Mouse (Mus musculus) liver, embryonic 13.5 days (tissue): ENCODE measurements around the gene Nr2c2ap. TPM values are rescaled to one million over a fixed set of nuclear protein-coding genes. Genes with fewer than 3 reads are reported as not detected.

Experiments used
- ATAC-seq: fragments of 200-750 bp; cut with Nextera tagmentation; 2 replicates; pipeline ENCODE4 v1.8.0; 2017; ENCODE audit warnings: low read depth, mild to moderate bottlenecking, moderate number of reproducible peaks, moderate library complexity
- DNase-seq: peaks from one replicate; pipeline ENCODE4 v3.0.0; 2022
- H3K27ac ChIP-seq: fragments of 300-500 bp; sonication (generic); 2 replicates; pipeline ENCODE4 v1.5.1; 2015; ENCODE audit warnings: moderate library complexity, mild to moderate bottlenecking, inconsistent platforms
- H3K27me3 ChIP-seq: fragments of 300-500 bp; sonication (generic); 2 replicates; pipeline ENCODE4 v1.6.1; 2015; ENCODE audit warnings: mild to moderate bottlenecking, inconsistent platforms
- H3K36me3 ChIP-seq: fragments of 300-500 bp; sonication (generic); 2 replicates; pipeline ENCODE4 v1.6.1; 2015; ENCODE audit warnings: mild to moderate bottlenecking, inconsistent platforms
- H3K4me1 ChIP-seq: fragments of 300-500 bp; sonication (generic); replicated peaks from 2 replicates; pipeline ENCODE4 v1.6.1; 2015; ENCODE audit warnings: inconsistent platforms
- H3K4me2 ChIP-seq: fragments of 300-500 bp; sonication (generic); 2 replicates; pipeline ENCODE4 v1.6.1; 2015; ENCODE audit warnings: inconsistent platforms, mild to moderate bottlenecking, moderate library complexity
- H3K4me3 ChIP-seq: fragments of 300-500 bp; sonication (generic); replicated peaks from 2 replicates; pipeline ENCODE4 v1.5.1; 2015; ENCODE audit warnings: mild to moderate bottlenecking, inconsistent platforms
- H3K9ac ChIP-seq: fragments of 300-500 bp; sonication (generic); 2 replicates; pipeline ENCODE4 v1.6.1; 2015; ENCODE audit warnings: mild to moderate bottlenecking, inconsistent platforms
- H3K9me3 ChIP-seq: fragments of 300-500 bp; sonication (generic); replicated peaks from 2 replicates; pipeline ENCODE4 v1.6.1; 2016; ENCODE audit warnings: inconsistent platforms
- WGBS: fragments of 180-500 bp; shearing (Covaris S2); methylation state at CpG from one replicate; pipeline ENCODE4 v1.1.7; 2015; ENCODE audit not compliant: insufficient replicate concordance; 5-methylcytosine and 5-hydroxymethylcytosine counted together
- polyA plus RNA-seq: library from polyadenylated mRNA; unstranded; fragments of >200 nt; fragmentation: Nextera tagmentation; extraction: Ambion mirVana; gene quantifications from 2 replicates; pipeline ENCODE4 v1.2.1, GENCODE M21; 2015

The Nr2c2ap gene
- polyA plus RNA-seq, 1 experiment from 2014 or later = 26.2 TPM

DNA sequence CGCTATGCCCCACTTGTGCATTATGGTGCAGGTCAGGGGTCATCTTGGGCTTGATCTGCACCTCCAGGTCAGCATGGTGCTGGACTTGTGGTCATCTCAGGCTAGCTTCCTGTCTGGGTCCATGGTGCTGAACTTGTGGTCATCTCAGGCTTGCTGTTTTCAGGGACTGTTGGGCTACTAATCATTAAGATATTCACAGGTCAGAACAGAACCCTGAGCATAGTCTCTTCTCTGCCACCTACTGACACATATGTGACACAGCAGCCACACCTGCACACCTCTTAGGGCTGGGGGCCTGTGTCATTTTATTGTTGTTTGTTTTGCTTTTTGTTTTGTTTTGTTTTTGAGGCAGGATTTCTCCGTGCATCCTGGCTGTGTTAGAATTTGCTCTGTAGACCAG, 8.3 kb upstream of the Nr2c2ap start:
- no peak for DNase-seq
- Histone ChIP-seq H3K27me3 (peaks cover 62% of the 10 kb centered on the region), H3K4me2 (no peak overlapping the region), H3K4me1 (no peaks in the 10 kb centered on the region), H3K27ac (no peak overlapping the region), H3K9ac (peak overlapping the region; percentile 22; the same call in 1 of the 2 replicates), H3K9me3 (no peaks in the 10 kb centered on the region), H3K36me3 (no peaks in the 10 kb centered on the region), H3K4me3 (no peak overlapping the region)
- ATAC-seq = no peak
- WGBS = 51% methylated on average over 2 of the region's 2 CpGs

DNA sequence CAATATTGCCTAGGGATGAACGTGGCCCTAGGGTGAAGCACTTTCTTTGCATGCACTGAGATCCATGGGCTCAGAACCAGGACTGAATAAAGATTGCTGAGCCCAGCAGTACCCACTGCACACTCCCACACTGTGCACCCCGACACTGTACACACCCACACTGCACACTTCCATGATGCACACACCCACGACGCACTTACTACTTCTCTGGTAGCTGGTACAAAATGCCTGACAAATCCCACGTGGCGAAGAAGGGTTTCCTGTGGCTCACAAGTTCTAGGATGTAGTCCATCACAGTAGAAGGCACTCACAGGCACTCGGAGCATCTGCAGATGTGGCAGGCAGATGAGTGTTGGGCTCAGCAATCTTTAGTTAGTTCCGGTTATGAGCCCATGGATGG, 6.1 kb upstream of the Nr2c2ap start:
- Histone ChIP-seq H3K9me3 (no peaks in the 10 kb centered on the region), H3K36me3 (no peaks in the 10 kb centered on the region), H3K4me2 (no peak overlapping the region), H3K9ac (no peak overlapping the region), H3K27me3 (peaks cover 41% of the 10 kb centered on the region), H3K4me3 (no peak overlapping the region), H3K27ac (no peak overlapping the region), H3K4me1 (peaks cover 8% of the 10 kb centered on the region)
- no peak for DNase-seq
- no peak for ATAC-seq
- WGBS = 49% methylated on average over 8 of the region's 8 CpGs

DNA sequence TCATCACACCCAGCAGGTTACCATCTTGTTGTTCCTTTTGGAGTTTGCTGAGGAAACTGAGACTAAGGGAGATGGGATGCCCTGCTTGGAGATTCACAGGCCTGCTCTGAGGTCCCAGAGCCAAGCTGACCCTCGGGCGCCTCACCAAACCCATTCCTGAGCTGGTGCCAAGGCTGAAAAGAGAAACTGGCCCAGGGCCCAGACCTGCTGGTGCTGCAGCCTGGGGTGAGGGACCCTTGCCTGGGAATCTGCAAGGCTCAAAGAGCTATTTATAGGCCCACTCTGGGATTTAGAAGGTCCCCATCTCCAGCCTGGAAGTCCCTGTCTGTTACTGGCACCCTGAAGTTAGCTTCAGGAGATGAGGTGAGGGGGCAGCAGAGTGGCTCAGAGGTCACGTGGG, 2.7 kb upstream of the Nr2c2ap start:
- H3K27ac ChIP-seq = no peak overlapping the region
- peaks cover 13% of the 10 kb centered on the region for H3K36me3 ChIP-seq
- 0 out of 2 replicates have a peak overlapping the region, but pooled peaks have one; percentile 10 for H3K9ac ChIP-seq
- 62% methylated on average over 3 of the region's 3 CpGs for WGBS
- no peak for DNase-seq
- peaks cover 37% of the 10 kb centered on the region for H3K4me1 ChIP-seq
- no peak for ATAC-seq
- no peak overlapping the region for H3K4me3 ChIP-seq
- no peaks in the 10 kb centered on the region for H3K9me3 ChIP-seq
- H3K27me3 ChIP-seq = peaks cover 14% of the 10 kb centered on the region
- no peak overlapping the region for H3K4me2 ChIP-seq

DNA sequence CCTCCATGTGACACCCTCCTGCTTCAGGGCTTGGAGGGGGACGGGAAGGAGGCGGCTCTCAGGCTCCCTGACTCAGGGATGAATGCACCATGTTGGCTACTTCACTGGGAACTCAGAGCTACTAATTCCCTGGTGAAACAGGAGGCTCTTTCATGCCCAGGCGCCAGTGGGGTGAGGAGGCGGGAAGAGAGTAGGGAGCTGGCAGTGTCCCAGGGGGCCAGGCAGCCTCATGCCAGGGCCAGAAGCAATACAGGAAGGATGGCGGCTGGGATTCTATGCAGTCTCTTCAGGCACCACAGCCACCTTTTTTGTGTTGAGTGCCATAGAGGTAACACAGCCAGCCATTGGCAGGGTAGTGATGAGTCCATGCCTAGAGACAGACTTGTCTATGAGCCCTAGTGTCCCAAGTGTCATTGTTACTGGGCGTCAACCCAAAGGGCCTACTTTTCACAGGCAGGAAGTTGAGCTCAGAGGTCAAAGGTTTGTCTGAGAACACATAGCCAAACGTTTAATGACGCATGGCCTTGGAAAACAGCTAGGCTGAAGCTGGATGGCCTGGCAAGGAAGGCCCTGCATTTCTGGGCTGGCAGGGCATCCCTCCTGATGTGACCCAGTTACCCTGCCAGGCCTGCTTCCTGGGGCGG, 1.7 kb upstream of the Nr2c2ap start:
- ATAC-seq (no peak), DNase-seq (no peak)
- no peak overlapping the region for H3K4me3 ChIP-seq
- no peak overlapping the region for H3K27ac ChIP-seq
- peaks cover 47% of the 10 kb centered on the region for H3K4me1 ChIP-seq
- WGBS = 67% methylated on average over 9 of the region's 9 CpGs
- no peaks in the 10 kb centered on the region for H3K9me3 ChIP-seq
- peaks cover 13% of the 10 kb centered on the region for H3K27me3 ChIP-seq
- H3K9ac ChIP-seq = no peak overlapping the region
- H3K36me3 ChIP-seq = peaks cover 23% of the 10 kb centered on the region
- H3K4me2 ChIP-seq = no peak overlapping the region

DNA sequence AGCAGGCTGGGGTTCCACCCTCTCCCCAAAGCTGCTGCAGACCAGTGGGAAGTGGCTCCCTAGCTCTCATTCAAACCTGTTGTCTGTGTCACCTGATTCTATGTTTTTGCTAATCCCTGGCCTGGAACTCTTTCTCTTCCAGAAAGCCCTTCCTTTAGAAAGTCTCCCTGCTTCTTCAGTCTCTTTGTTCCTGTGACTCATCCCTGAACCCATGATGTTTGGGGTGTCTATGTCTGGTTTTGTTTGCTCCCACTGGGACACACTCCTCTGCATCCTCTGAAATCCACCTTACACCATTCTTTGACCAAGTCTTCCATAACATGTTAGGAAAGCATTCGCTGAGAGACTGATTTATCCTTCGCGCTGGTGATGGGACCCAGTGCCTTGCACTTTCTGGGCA, 1.1 kb upstream of the Nr2c2ap start:
- Histone ChIP-seq H3K27ac (no peak overlapping the region), H3K4me3 (no peak overlapping the region), H3K4me2 (no peak overlapping the region), H3K9me3 (no peaks in the 10 kb centered on the region), H3K27me3 (peaks cover 8% of the 10 kb centered on the region; the same call in 1 of the 2 replicates), H3K9ac (no peak overlapping the region), H3K4me1 (peaks cover 53% of the 10 kb centered on the region), H3K36me3 (peaks cover 29% of the 10 kb centered on the region)
- WGBS = 76% methylated on average over 3 of the region's 3 CpGs
- no peak for DNase-seq
- no peak for ATAC-seq

DNA sequence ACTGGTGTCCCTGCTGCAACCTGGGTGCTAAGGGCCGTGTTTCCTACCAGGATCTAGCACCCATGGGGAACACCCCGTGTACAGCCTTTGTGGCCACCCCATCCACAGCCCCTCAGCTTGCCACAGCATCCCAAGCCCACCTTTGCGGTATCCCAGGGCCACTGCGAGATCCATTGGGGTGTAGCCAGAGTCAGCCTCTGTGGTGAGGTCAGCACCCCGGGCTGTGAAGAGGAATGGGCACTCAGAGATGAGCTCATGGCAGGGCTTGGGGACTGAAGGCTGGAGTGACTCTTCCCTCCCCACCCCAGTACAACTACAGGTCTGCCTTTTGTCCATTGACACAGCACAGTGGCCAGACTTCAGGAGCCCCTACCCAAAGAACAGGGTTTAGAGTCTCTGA, 3.0 kb downstream of the Nr2c2ap start:
- no peak overlapping the region for H3K4me3 ChIP-seq
- DNase-seq = no peak
- no peak overlapping the region for H3K27ac ChIP-seq
- no peaks in the 10 kb centered on the region for H3K9me3 ChIP-seq
- H3K4me1 ChIP-seq = peaks cover 67% of the 10 kb centered on the region
- WGBS = 92% methylated on average over 5 of the region's 5 CpGs
- no peaks in the 10 kb centered on the region for H3K27me3 ChIP-seq
- H3K9ac ChIP-seq = no peak overlapping the region
- peaks cover 46% of the 10 kb centered on the region for H3K36me3 ChIP-seq
- ATAC-seq = no peak
- H3K4me2 ChIP-seq = no peak overlapping the region

DNA sequence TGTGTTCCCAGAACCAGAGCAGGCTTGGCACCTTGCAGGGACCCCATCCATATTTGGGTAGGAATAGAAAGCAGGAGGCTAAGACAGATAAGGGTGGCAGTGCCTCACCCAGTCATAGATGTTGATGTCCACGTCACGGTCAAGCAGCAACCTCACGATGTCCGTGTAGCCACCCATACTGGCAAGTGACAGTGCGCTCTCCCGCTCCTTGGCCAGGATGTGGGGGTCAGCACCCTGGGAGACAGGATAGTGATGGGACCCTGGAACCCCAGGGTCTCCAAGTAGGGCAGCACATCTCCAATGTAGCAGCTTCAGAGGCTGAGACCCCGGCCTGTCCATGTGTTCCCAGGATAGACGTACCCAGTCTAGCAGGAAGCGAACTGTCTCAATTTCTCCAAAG, 3.8 kb downstream of the Nr2c2ap start:
- H3K9me3 ChIP-seq = no peaks in the 10 kb centered on the region
- DNase-seq (peak; percentile 19), ATAC-seq (no peak)
- no peak overlapping the region for H3K9ac ChIP-seq
- H3K4me2 ChIP-seq = no peak overlapping the region
- H3K27me3 ChIP-seq = no peaks in the 10 kb centered on the region
- H3K36me3 ChIP-seq = peaks cover 46% of the 10 kb centered on the region
- no peak overlapping the region for H3K27ac ChIP-seq
- 82% methylated on average over 9 of the region's 9 CpGs for WGBS
- H3K4me1 ChIP-seq = peaks cover 60% of the 10 kb centered on the region
- no peak overlapping the region for H3K4me3 ChIP-seq

DNA sequence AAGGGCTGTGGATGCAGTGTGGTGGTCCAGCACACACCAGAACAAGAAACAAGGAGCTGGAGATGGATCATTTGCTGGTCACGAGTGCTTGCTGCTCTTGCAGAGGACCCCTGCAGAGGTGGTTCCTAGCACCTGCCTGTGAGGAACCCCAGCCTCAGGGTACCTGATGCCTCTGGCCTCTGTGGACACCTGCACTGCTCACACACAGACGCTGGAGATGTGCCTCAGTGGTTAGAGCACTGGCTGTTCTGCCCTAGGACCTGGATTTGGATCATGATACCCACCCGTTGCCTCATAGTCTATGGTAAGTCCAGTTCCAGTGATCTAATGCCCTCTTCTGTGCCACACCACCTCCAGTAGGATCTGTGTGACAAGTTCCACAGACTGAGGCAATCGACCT, 5.5 kb downstream of the Nr2c2ap start:
- Histone ChIP-seq H3K4me2 (no peak overlapping the region), H3K27me3 (no peaks in the 10 kb centered on the region), H3K9ac (no peak overlapping the region), H3K36me3 (peaks cover 46% of the 10 kb centered on the region), H3K9me3 (no peaks in the 10 kb centered on the region), H3K27ac (no peak overlapping the region), H3K4me3 (no peak overlapping the region), H3K4me1 (peaks cover 60% of the 10 kb centered on the region)
- ATAC-seq = no peak
- 77% methylated on average over 4 of the region's 4 CpGs for WGBS
- DNase-seq = no peak

DNA sequence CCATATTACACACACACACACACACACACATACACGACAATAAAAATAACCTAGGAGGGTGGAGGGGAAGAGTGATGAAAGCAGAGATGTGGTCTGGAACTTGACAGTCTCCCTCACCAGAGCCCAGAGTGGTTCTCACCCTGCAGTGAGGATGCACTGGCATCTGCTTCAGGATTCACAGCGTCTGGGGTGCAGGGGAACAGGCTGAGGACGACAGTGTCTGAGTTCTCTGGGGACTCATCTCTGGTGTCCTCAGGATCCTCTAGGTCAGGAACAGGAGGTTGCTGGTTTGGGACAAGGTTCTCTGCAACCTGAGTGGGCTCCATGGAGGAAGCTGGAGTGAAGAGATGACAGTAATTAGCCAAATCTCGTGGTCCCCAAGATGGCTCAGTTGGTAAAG, 6.8 kb downstream of the Nr2c2ap start:
- Histone ChIP-seq H3K36me3 (peaks cover 50% of the 10 kb centered on the region), H3K9me3 (no peaks in the 10 kb centered on the region), H3K27me3 (no peaks in the 10 kb centered on the region), H3K9ac (peak overlapping the region; percentile 80), H3K4me3 (peak overlapping the region; percentile 87), H3K4me1 (peaks cover 47% of the 10 kb centered on the region), H3K27ac (peak overlapping the region; percentile 84; the same call in 1 of the 2 replicates), H3K4me2 (peak overlapping the region; percentile 79)
- 71% methylated on average over 4 of the region's 4 CpGs for WGBS
- DNase-seq = no peak
- ATAC-seq = no peak

DNA sequence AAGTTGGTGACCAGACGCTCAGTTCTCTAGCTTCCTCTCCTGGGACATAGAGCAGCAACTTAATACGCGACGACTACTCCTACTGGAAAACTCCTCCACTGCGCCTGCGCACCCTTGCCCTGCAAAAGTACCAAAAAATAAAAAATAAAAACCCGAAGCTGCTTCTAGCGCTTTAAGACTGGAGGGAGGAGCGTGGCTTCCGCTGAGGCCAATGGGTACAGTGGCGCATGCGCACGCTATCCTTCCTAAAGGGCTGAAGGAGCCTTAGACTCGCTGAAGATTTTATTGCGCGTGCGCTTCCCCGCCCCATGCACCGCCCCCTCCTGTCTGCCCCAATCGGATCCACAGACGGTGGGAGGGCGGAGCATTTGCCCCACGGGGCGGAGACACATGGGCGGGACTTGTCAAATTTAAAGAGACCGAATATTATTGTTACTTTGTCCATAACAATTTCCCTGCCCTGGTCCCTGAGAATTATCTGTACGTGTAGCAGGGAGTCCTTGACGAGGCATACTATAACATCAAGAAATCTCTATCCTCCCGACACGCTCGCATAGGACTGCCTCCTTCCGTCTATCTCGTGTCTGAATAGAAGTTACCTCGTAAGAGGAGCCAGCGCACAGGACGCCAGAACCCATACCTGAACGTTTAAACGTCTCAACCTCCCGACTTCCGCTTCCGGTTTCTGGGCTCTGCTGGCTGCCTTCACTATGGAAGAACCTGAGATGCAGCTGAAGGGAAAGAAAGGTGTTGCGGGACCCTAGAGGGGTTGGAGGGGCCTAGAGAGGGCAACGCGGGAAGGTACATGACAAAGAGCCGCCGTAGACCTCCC, 8.1 kb downstream of the Nr2c2ap start, which contains the start of the genes Rfxank, Borcs8 and Mef2b:
Gene Rfxank, minus strand, starts transcription at position 129 of the 832 bp plus-strand sequence.
Gene Borcs8, plus strand, starts transcription at position 474 of the 832 bp plus-strand sequence.
Gene Mef2b, plus strand, starts transcription at position 686 of the 832 bp plus-strand sequence.
- peaks cover 33% of the 10 kb centered on the region for H3K4me1 ChIP-seq
- H3K27me3 ChIP-seq = no peaks in the 10 kb centered on the region
- H3K27ac ChIP-seq = peak within 1 kb of the TSS; percentile 92
- peak within 1 kb of the TSS; percentile 83 for H3K9ac ChIP-seq
- DNase-seq (peak; percentile 98), ATAC-seq (peak; percentile 96)
- H3K4me3 ChIP-seq = peak within 1 kb of the TSS; percentile 87
- under 1% methylated on average over 46 of the region's 46 CpGs for WGBS
- no peaks in the 10 kb centered on the region for H3K9me3 ChIP-seq
- H3K4me2 ChIP-seq = peak within 1 kb of the TSS; percentile 79
- peaks cover 47% of the 10 kb centered on the region for H3K36me3 ChIP-seq

DNA sequence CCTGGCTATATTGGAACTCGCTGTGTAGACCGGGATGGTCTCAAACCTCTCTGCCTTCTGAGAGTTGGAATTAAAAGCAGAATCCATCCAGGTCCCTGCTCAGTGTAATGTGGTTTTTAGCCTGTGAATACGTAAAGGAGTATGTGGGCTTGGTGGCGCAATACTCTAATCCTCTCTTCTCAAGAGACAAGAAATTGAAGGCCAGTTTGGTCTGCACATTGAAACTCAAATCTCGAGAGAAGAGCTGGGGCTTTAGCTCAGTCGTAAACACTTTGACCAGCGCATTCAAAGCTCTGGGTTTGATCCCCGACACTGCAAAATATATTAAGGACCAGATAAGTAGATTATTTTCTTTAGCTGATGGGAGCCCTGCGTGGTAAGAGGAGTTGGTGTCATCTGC, 8.8 kb downstream of the Nr2c2ap start:
- Histone ChIP-seq H3K27me3 (no peaks in the 10 kb centered on the region), H3K4me3 (peak overlapping the region; percentile 87), H3K9me3 (no peaks in the 10 kb centered on the region), H3K36me3 (peaks cover 47% of the 10 kb centered on the region), H3K4me1 (peaks cover 26% of the 10 kb centered on the region), H3K9ac (peak overlapping the region; percentile 83), H3K27ac (peak overlapping the region; percentile 92), H3K4me2 (peak overlapping the region; percentile 79)
- WGBS = 6% methylated on average over 9 of the region's 9 CpGs
- ATAC-seq (no peak), DNase-seq (no peak)
